Mouse (Mus musculus) liver, embryonic 13.5 days (tissue): ENCODE measurements at regions not wholly inside any gene's neighbourhood (a gene's known extent, or its start where the extent isn't known, plus 50 kb on each side); places are given as distances from the start of the nearest gene placed in this dataset.

ENCODE experiments used
- ATAC-seq: fragments of 200-750 bp; cut with Nextera tagmentation; 2 replicates; pipeline ENCODE4 v1.8.0; 2017; ENCODE audit warnings: low read depth, mild to moderate bottlenecking, moderate number of reproducible peaks, moderate library complexity
- DNase-seq: peaks from one replicate; pipeline ENCODE4 v3.0.0; 2022
- H3K27ac ChIP-seq: fragments of 300-500 bp; sonication (generic); 2 replicates; pipeline ENCODE4 v1.5.1; 2015; ENCODE audit warnings: moderate library complexity, mild to moderate bottlenecking, inconsistent platforms
- H3K27me3 ChIP-seq: fragments of 300-500 bp; sonication (generic); 2 replicates; pipeline ENCODE4 v1.6.1; 2015; ENCODE audit warnings: mild to moderate bottlenecking, inconsistent platforms
- H3K36me3 ChIP-seq: fragments of 300-500 bp; sonication (generic); 2 replicates; pipeline ENCODE4 v1.6.1; 2015; ENCODE audit warnings: mild to moderate bottlenecking, inconsistent platforms
- H3K4me1 ChIP-seq: fragments of 300-500 bp; sonication (generic); replicated peaks from 2 replicates; pipeline ENCODE4 v1.6.1; 2015; ENCODE audit warnings: inconsistent platforms
- H3K4me2 ChIP-seq: fragments of 300-500 bp; sonication (generic); 2 replicates; pipeline ENCODE4 v1.6.1; 2015; ENCODE audit warnings: inconsistent platforms, mild to moderate bottlenecking, moderate library complexity
- H3K4me3 ChIP-seq: fragments of 300-500 bp; sonication (generic); replicated peaks from 2 replicates; pipeline ENCODE4 v1.5.1; 2015; ENCODE audit warnings: mild to moderate bottlenecking, inconsistent platforms
- H3K9ac ChIP-seq: fragments of 300-500 bp; sonication (generic); 2 replicates; pipeline ENCODE4 v1.6.1; 2015; ENCODE audit warnings: mild to moderate bottlenecking, inconsistent platforms
- H3K9me3 ChIP-seq: fragments of 300-500 bp; sonication (generic); replicated peaks from 2 replicates; pipeline ENCODE4 v1.6.1; 2016; ENCODE audit warnings: inconsistent platforms
- WGBS: fragments of 180-500 bp; shearing (Covaris S2); methylation state at CpG from one replicate; pipeline ENCODE4 v1.1.7; 2015; ENCODE audit not compliant: insufficient replicate concordance; 5-methylcytosine and 5-hydroxymethylcytosine counted together

- no peaks in the 10 kb centered on the region for H3K4me1 ChIP-seq
- no peaks in the 10 kb centered on the region for H3K36me3 ChIP-seq
- no peak overlapping the region for H3K4me3 ChIP-seq
- H3K9ac ChIP-seq = no peak overlapping the region
- H3K4me2 ChIP-seq = no peak overlapping the region
- H3K27ac ChIP-seq = no peak overlapping the region
- no peaks in the 10 kb centered on the region for H3K27me3 ChIP-seq
- DNase-seq = no peak
- no peak for ATAC-seq
- H3K9me3 ChIP-seq = no peaks in the 10 kb centered on the region
- WGBS = 55% methylated on average over 10 of the region's 10 CpGs
Observed at GRCm38 (mm10) chr1:35763456-35763855, 304.7 kb upstream of the Hs6st1 start.

DNA sequence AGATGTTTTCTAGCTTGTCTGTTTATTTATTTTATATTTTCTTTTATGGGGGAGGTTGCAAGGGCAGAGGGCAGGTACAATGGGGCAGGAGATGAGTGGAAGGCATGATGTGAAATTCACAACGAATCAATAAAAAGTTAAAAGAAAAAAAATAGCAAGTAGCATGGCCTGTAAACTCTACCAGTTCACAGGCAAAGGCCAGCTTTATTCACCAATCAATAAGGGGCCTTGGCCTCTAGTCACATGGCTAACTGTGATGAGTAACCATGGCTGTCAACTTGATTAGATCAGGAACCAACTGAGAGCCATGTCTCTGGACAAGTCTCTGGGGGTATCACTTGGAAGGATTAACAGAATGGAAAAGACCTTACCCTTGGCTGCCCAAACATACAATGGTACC lies 304.1 kb upstream of the Hs6st1 start:
- no peaks in the 10 kb centered on the region for H3K4me1 ChIP-seq
- no peak overlapping the region for H3K4me2 ChIP-seq
- DNase-seq (no peak), ATAC-seq (no peak)
- WGBS = 25% methylated on average over 1 of the region's 1 CpGs
- H3K9ac ChIP-seq = no peak overlapping the region
- H3K36me3 ChIP-seq = no peaks in the 10 kb centered on the region
- no peak overlapping the region for H3K27ac ChIP-seq
- H3K9me3 ChIP-seq = no peaks in the 10 kb centered on the region
- H3K27me3 ChIP-seq = no peaks in the 10 kb centered on the region
- H3K4me3 ChIP-seq = no peak overlapping the region

DNA sequence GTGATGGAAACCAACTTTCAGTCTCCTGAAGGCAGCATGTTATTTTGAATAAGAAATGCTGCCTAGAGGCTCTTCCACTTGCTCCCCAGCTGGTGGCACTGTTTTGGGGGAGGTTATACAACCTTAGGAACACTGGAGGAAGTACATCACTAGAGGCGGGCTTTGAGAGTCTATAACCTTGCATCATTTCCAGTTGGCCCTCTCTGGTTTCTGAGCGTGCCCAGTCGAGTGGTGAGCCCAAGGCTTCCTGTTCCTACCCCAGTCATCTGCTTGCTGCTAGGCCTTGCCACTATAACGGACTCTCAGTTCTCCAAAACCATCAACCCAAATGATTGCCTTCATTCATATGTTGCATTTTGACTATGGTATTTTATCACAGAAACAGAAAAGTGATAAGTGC lies 302.5 kb upstream of the Hs6st1 start:
- no peaks in the 10 kb centered on the region for H3K27me3 ChIP-seq
- no peaks in the 10 kb centered on the region for H3K9me3 ChIP-seq
- H3K27ac ChIP-seq = no peak overlapping the region
- no peak overlapping the region for H3K9ac ChIP-seq
- ATAC-seq (no peak), DNase-seq (no peak)
- WGBS = 64% methylated on average over 4 of the region's 4 CpGs
- no peaks in the 10 kb centered on the region for H3K4me1 ChIP-seq
- H3K36me3 ChIP-seq = no peaks in the 10 kb centered on the region
- H3K4me3 ChIP-seq = no peak overlapping the region
- H3K4me2 ChIP-seq = no peak overlapping the region

DNA sequence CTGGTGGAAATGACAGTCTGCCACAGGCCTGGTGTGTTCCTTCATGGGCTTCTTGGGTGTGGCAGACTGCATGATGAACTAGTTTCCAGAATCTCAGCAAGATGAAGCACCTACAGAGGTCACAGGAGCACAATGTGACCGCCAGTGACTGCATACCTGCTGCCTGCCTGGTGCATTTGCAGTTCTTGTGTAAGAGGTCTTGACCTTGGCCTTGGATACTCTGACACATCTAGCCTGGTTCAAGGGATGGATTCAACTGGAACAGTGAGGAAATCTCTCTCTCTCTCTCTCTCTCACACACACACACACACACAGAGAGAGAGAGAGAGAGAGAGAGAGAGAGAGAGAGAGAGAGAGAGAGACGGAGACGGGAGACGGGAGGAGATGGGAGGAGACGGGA lies 301.9 kb upstream of the Hs6st1 start:
- H3K36me3 ChIP-seq = no peaks in the 10 kb centered on the region
- no peak overlapping the region for H3K4me3 ChIP-seq
- no peak overlapping the region for H3K27ac ChIP-seq
- ATAC-seq = no peak
- DNase-seq = no peak
- no peaks in the 10 kb centered on the region for H3K27me3 ChIP-seq
- H3K4me2 ChIP-seq = no peak overlapping the region
- H3K4me1 ChIP-seq = no peaks in the 10 kb centered on the region
- WGBS = 70% methylated on average over 5 of the region's 5 CpGs
- no peak overlapping the region for H3K9ac ChIP-seq
- H3K9me3 ChIP-seq = no peaks in the 10 kb centered on the region

DNA sequence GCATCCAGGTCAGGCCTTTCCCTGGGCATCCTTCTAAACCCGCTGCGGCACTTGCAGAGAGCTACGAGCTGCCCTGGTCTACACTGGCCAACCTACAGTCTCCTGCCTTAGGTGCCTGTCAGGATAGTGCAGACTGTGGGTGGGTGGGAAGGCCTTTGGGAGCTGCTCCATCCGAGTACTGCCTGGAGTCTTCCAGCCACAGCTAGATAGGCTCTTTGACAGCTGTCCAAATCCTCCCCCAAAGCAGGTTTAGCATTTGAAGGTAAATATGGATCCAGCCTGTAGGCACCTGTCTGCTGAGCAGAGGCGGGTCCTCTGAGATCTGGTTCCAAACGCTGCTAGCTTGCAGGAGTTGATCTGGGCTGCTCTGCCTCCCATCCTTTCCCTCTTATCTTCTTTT lies 295.6 kb upstream of the Hs6st1 start:
- no peak overlapping the region for H3K9ac ChIP-seq
- DNase-seq (no peak), ATAC-seq (no peak)
- H3K27ac ChIP-seq = no peak overlapping the region
- no peaks in the 10 kb centered on the region for H3K36me3 ChIP-seq
- no peak overlapping the region for H3K4me2 ChIP-seq
- H3K4me1 ChIP-seq = no peaks in the 10 kb centered on the region
- H3K9me3 ChIP-seq = no peaks in the 10 kb centered on the region
- H3K4me3 ChIP-seq = no peak overlapping the region
- H3K27me3 ChIP-seq = no peaks in the 10 kb centered on the region
- WGBS = 64% methylated on average over 6 of the region's 6 CpGs

DNA sequence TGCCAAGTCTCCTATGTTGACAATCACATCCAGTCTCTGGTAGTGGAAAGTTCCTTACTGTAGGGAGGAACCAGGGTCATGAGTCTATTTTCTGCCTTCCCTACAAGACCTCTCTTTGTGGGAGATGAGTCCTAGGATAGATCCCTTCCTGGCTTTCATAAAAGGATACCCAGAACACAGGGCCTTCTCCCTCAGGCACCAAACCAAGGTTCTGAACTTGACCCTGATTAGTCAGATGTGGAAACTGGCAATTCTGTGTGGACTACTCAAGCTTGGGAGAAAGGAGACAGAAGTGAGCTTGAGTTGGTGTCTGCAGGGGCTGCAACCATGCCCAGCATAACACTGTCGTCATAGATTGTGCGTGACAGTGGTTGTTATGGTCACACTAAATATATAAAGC lies 293.6 kb upstream of the Hs6st1 start:
- WGBS = 91% methylated on average over 2 of the region's 2 CpGs
- H3K4me3 ChIP-seq = no peak overlapping the region
- H3K4me2 ChIP-seq = no peak overlapping the region

GRCm38 (mm10) chr1:35782668-35783067 lies 285.5 kb upstream of the Hs6st1 start:
- DNase-seq (no peak), ATAC-seq (no peak)
- Histone ChIP-seq H3K9me3 (no peaks in the 10 kb centered on the region), H3K9ac (no peak overlapping the region), H3K4me3 (no peak overlapping the region), H3K27ac (no peak overlapping the region), H3K4me1 (no peaks in the 10 kb centered on the region), H3K27me3 (no peaks in the 10 kb centered on the region), H3K4me2 (no peak overlapping the region), H3K36me3 (no peaks in the 10 kb centered on the region)
- 53% methylated on average over 2 of the region's 2 CpGs for WGBS

More for the DNA sequence above, 293.6 kb upstream of the Hs6st1 start:
- Histone ChIP-seq H3K9ac (no peak overlapping the region), H3K36me3 (no peaks in the 10 kb centered on the region), H3K9me3 (no peaks in the 10 kb centered on the region), H3K27ac (no peak overlapping the region), H3K4me1 (no peaks in the 10 kb centered on the region), H3K27me3 (no peaks in the 10 kb centered on the region)
- ATAC-seq (no peak), DNase-seq (no peak)

- Histone ChIP-seq H3K27ac (no peak overlapping the region), H3K27me3 (no peaks in the 10 kb centered on the region), H3K4me2 (no peak overlapping the region), H3K36me3 (no peaks in the 10 kb centered on the region), H3K9ac (no peak overlapping the region), H3K4me1 (no peaks in the 10 kb centered on the region), H3K4me3 (no peak overlapping the region), H3K9me3 (no peaks in the 10 kb centered on the region)
- WGBS = 63% methylated on average over 6 of the region's 6 CpGs
- no peak for ATAC-seq
- no peak for DNase-seq
Observed at GRCm38 (mm10) chr1:35783427-35783826, 284.8 kb upstream of the Hs6st1 start.

DNA sequence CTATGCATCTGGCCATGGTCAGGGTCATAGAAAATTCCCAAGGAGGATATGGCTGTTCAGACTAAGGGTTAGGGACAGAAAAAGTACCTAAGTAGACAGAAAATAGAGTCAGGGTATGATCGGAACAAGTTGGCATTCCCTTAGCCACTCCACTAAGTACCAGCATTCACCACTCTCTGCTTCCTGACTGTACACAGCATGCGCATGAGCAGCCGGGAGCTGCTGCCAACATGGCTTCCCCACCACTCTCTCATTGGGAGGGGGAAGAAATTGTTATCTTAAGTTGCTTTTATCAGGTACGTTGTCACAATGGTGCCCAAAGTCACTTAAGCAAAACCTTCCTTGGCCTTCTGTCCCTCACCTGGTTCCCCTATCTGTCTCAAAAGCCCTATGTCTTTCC lies 282.0 kb upstream of the Hs6st1 start:
- H3K36me3 ChIP-seq = no peaks in the 10 kb centered on the region
- DNase-seq = no peak
- WGBS = 79% methylated on average over 4 of the region's 4 CpGs

DNA sequence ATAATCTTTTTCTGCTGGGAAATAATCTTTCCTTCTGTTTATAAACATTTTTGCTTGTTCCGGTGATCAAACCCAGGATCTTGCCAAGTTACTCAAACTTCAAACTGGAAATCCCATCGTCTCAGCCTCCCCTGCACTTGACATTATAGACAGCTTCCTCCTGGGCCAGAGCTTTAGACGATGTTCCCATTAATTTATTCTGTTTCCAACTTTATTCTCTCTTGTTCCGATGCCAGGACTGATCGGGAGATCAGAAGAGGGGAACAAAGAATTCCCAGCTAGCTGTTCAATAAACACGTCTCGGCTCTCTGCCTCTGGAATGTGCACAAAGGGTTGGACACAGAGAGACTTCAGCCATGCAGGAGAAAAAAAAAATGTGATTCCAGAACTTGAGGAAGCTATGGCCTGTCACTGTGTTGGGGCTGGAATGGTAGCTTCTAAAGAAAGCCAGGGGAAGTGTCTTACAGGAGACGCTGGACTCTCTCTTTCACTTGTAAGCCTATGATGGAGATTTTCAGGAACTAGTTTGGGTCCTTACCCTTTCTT lies 281.5 kb upstream of the Hs6st1 start:
- 61% methylated on average over 8 of the region's 8 CpGs for WGBS
- no peak overlapping the region for H3K4me3 ChIP-seq
- H3K9ac ChIP-seq = no peak overlapping the region
- H3K4me1 ChIP-seq = no peaks in the 10 kb centered on the region
- H3K27me3 ChIP-seq = no peaks in the 10 kb centered on the region
- DNase-seq (no peak), ATAC-seq (no peak)
- no peaks in the 10 kb centered on the region for H3K9me3 ChIP-seq
- H3K27ac ChIP-seq = no peak overlapping the region
- H3K4me2 ChIP-seq = no peak overlapping the region
- H3K36me3 ChIP-seq = no peaks in the 10 kb centered on the region

More for the DNA sequence above, 282.0 kb upstream of the Hs6st1 start:
- Histone ChIP-seq H3K27ac (no peak overlapping the region), H3K9ac (no peak overlapping the region), H3K27me3 (no peaks in the 10 kb centered on the region), H3K9me3 (no peaks in the 10 kb centered on the region), H3K4me1 (no peaks in the 10 kb centered on the region), H3K4me2 (no peak overlapping the region), H3K4me3 (no peak overlapping the region)
- no peak for ATAC-seq

DNA sequence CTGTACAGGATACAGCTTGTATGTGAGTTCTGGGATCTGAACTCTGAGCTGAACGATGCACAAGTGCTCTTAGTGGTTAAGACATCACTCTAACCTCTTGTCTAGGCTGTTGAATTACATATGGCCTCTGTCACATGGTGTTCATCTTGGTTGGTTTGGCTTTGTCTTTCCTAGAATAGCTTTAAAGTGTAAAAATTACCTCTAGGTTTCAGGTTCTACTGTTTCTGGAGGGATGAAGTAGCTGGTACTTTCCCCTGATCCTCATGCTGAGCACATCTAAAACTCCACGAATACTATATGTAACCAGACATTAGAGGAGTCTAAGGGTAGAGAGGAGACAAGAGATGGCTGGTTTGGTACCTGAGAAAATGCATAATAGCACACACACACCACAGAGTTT lies 271.1 kb upstream of the Hs6st1 start:
- WGBS = 40% methylated on average over 2 of the region's 2 CpGs
- no peak overlapping the region for H3K4me3 ChIP-seq
- no peak overlapping the region for H3K27ac ChIP-seq
- DNase-seq (no peak), ATAC-seq (no peak)
- no peaks in the 10 kb centered on the region for H3K27me3 ChIP-seq
- no peaks in the 10 kb centered on the region for H3K9me3 ChIP-seq
- H3K4me1 ChIP-seq = no peaks in the 10 kb centered on the region
- no peak overlapping the region for H3K4me2 ChIP-seq
- H3K9ac ChIP-seq = no peak overlapping the region
- no peaks in the 10 kb centered on the region for H3K36me3 ChIP-seq

GRCm38 (mm10) chr1:35797526-35797925 lies 270.7 kb upstream of the Hs6st1 start:
- Histone ChIP-seq H3K4me1 (no peaks in the 10 kb centered on the region), H3K4me3 (no peak overlapping the region), H3K27ac (no peak overlapping the region), H3K9me3 (no peaks in the 10 kb centered on the region), H3K9ac (no peak overlapping the region), H3K36me3 (no peaks in the 10 kb centered on the region), H3K27me3 (no peaks in the 10 kb centered on the region), H3K4me2 (no peak overlapping the region)
- whole genome bisulfite sequencing = 53% methylated on average over 2 of the region's 2 CpGs
- ATAC-seq (no peak), DNase-seq (no peak)
